Mouse (Mus musculus): ENCODE measurements around the gene Ranbp2.

DNA sequence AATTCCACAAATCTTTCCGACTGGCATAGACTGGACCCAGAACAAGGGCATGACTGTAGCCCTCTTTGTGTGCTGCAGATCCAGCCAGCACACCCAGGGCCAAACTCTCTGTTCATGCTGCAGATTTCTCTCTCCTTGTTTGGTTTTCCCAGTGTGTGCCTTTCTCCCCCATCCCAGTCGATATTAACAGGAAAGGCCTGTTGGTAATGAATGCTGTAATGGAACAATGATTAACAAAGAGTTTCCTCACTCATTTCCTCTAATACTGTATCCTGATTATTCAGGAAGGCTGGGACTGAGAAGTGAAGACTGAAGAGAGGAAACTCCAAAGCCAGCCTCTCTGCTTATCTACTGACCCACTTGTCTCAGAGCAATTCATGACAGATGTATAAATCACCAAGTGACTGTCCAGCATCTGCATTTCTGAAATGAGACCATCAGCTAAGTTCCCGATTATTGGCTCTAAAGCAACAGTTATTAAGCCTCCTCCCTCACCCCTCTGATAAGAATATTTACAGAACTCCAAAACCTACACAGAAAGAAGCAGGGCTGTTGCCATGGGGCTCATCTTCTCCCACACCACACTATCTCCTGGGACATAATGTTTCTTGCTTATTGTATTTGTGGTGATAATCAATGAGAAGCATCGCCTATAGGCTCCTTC is 41.3 kb upstream of the Ranbp2 start:
- TF ChIP-seq POLR2A (IDR thresholded peaks at IDR 0.05; ENCODE audit: low read depth, low read length) (no peak), CTCF (IDR thresholded peaks at IDR 0.05; ENCODE audit: extremely low read depth, insufficient read length, insufficient replicate concordance, low read depth, low read length) (no peak)

Measured in small intestine, adult 2 months (tissue).